9 mouse cellular contexts compared by ENCODE assay signal in the genomic region with DNA sequence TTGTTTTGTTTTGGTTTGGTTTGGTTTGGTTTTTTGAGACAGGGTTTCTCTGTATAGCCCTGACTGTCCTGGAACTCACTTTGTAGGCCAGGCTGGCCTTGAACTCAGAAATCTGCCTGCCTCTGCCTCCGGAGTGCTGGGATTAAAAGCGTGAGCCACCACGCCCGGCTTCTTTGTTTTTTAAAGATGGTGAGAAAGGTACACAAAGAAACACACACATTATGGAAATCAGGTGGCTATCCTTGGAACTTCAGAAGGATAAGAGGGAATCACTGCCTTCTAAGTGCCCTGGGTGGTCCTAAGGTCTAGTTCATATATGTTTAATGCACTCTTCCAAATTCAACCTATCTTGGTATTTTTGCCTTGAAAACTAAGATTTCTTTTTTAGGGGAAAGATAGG. TPM values are rescaled to one million over a fixed set of nuclear protein-coding genes. Genes with fewer than 3 reads are reported as not detected.
DNase-seq lines count a peak whose midpoint lies in the region; ATAC-seq and TF ChIP-seq lines count a peak whose summit lies in the region.
"Not testable (repeated sequence)": the region's sequence is repeated elsewhere in the genome, so short reads cannot be mapped to it uniquely, and the experiment has no call there.
"Had no signal": no experiment of that assay in that cellular context is flagged by ENCODE, and none has a peak within 500 bp of the region (broad histone marks: within the 10 kb centered on the region; RNA-seq: fewer than 3 reads in every experiment).

No protein-coding gene starts in this region.

- not testable (repeated sequence) for H3K36me3 ChIP-seq in forebrain, embryonic 11.5 days (ENCODE audit: control insufficient read depth, insufficient read depth, low read length); forebrain, embryonic 16.5 days (ENCODE audit: control insufficient read depth, insufficient read depth); hindbrain, embryonic 13.5 days; midbrain, embryonic 14.5 days (ENCODE audit: control insufficient read depth, insufficient read depth, low read length); neural tube, embryonic 12.5 days

- H3K9ac ChIP-seq in forebrain, embryonic 11.5 days (ENCODE audit: low read length); forebrain, embryonic 16.5 days (replicated peaks; ENCODE audit: low read depth, low read length); hindbrain, embryonic 13.5 days: not testable (repeated sequence)
- 0 out of 2 replicates have a peak overlapping the region, but pooled peaks have one; percentile 51 for H3K9ac ChIP-seq in midbrain, embryonic 14.5 days (replicated peaks; ENCODE audit: low read length)
- H3K9ac ChIP-seq in neural tube, embryonic 12.5 days: 0 out of 2 replicates have a peak overlapping the region, but pooled peaks have one; percentile 39

- WGBS in forebrain, embryonic 11.5 days: 91% methylated on average over 4 of the region's 4 CpGs
- WGBS in forebrain, embryonic 16.5 days: 88% methylated on average over 4 of the region's 4 CpGs
- WGBS in hindbrain, embryonic 13.5 days: 83% methylated on average over 4 of the region's 4 CpGs
- 83% methylated on average over 4 of the region's 4 CpGs for WGBS in midbrain, embryonic 14.5 days
- 86% methylated on average over 4 of the region's 4 CpGs for WGBS in neural tube, embryonic 12.5 days

- not testable (repeated sequence) for H3K4me3 ChIP-seq in forebrain, embryonic 11.5 days (ENCODE audit: low read depth, low read length); forebrain, embryonic 16.5 days (replicated peaks; ENCODE audit: low read length); hindbrain, embryonic 13.5 days; layer of hippocampus, adult 2 months; midbrain, embryonic 14.5 days (replicated peaks; ENCODE audit: low read depth, low read length); neural tube, embryonic 12.5 days

- H3K4me2 ChIP-seq in forebrain, embryonic 11.5 days (ENCODE audit: low read depth, low read length, severe bottlenecking); forebrain, embryonic 16.5 days (ENCODE audit: low read length); hindbrain, embryonic 13.5 days; neural tube, embryonic 12.5 days (replicated peaks): not testable (repeated sequence)
- peak overlapping the region; percentile 53; the same call in 1 of the 2 replicates for H3K4me2 ChIP-seq in midbrain, embryonic 14.5 days (ENCODE audit: low read length)

- DNase-seq in ES-CJ7 (ENCODE audit: low read depth, low spot score): peak; percentile 77
- DNase-seq in forebrain, embryonic 11.5 days (ENCODE audit: low spot score); layer of hippocampus, adult 2 months (ENCODE audit: low spot score in 2 of 2); midbrain, embryonic 14.5 days: not testable (repeated sequence)

- not testable (repeated sequence) for H3K27me3 ChIP-seq in forebrain, embryonic 11.5 days (ENCODE audit: control insufficient read depth, insufficient read depth, low read length); forebrain, embryonic 16.5 days (replicated peaks; ENCODE audit: control insufficient read depth, insufficient read depth, low read length); hindbrain, embryonic 13.5 days; midbrain, embryonic 14.5 days (ENCODE audit: control insufficient read depth, insufficient read depth, low read length); neural tube, embryonic 12.5 days (replicated peaks)

- peak overlapping the region; percentile 96 for H3K27ac ChIP-seq in forebrain, embryonic 11.5 days (ENCODE audit: low read depth, low read length)
- H3K27ac ChIP-seq in forebrain, embryonic 16.5 days (ENCODE audit: low read length): peak overlapping the region; percentile 94
- peak overlapping the region; percentile 99 for H3K27ac ChIP-seq in hindbrain, embryonic 13.5 days
- peak overlapping the region; percentile 92; the same call in 1 of the 2 replicates for H3K27ac ChIP-seq in layer of hippocampus, adult 2 months
- peak overlapping the region; percentile 98 for H3K27ac ChIP-seq in midbrain, embryonic 14.5 days (replicated peaks; ENCODE audit: low read depth, low read length)
- H3K27ac ChIP-seq in neural tube, embryonic 12.5 days: peak overlapping the region; percentile 78; the same call in 1 of the 2 replicates

- peaks cover 20% of the 10 kb centered on the region for H3K4me1 ChIP-seq in forebrain, embryonic 11.5 days (replicated peaks; ENCODE audit: control insufficient read depth, insufficient read depth, low read length)
- peaks cover 37% of the 10 kb centered on the region for H3K4me1 ChIP-seq in forebrain, embryonic 16.5 days (replicated peaks; ENCODE audit: control insufficient read depth, insufficient read depth, low read length)
- H3K4me1 ChIP-seq in hindbrain, embryonic 13.5 days (replicated peaks): peaks cover 43% of the 10 kb centered on the region
- H3K4me1 ChIP-seq in midbrain, embryonic 14.5 days (ENCODE audit: control insufficient read depth, insufficient read depth, low read length): peaks cover 37% of the 10 kb centered on the region
- H3K4me1 ChIP-seq in neural tube, embryonic 12.5 days: peaks cover 36% of the 10 kb centered on the region

- ATAC-seq in forebrain, embryonic 11.5 days (replicated peaks; ENCODE audit: low FRiP score); forebrain, embryonic 16.5 days; hindbrain, embryonic 13.5 days (ENCODE audit: low FRiP score); midbrain, embryonic 14.5 days (ENCODE audit: low FRiP score, low TSS enrichment); neural tube, embryonic 12.5 days (ENCODE audit: low FRiP score, low read depth): not testable (repeated sequence)

- H3K9me3 ChIP-seq in forebrain, embryonic 11.5 days (ENCODE audit: control insufficient read depth, low read length); forebrain, embryonic 16.5 days (ENCODE audit: control insufficient read depth, low read length); hindbrain, embryonic 13.5 days; midbrain, embryonic 14.5 days (ENCODE audit: control insufficient read depth, low read length); neural tube, embryonic 12.5 days: not testable (repeated sequence)

- not testable (repeated sequence) for TF ChIP-seq CTCF in layer of hippocampus, adult 2 months (conservative IDR thresholded peaks at IDR 0.05)

RNA-seq across cellular contexts. Expression of a gene that starts 3.9 kb away (rescaled TPM):
- polyA plus RNA-seq in forebrain, embryonic 11.5 days (2014; fragmentation: Nextera tagmentation; extraction: Ambion mirVana): 21.6 and 24.4 TPM in 2 replicates
- 34.1 and 35.7 TPM in 2 replicates for polyA plus RNA-seq in forebrain, embryonic 16.5 days (2015; fragmentation: Nextera tagmentation; extraction: Ambion mirVana)
- polyA plus RNA-seq in hindbrain, embryonic 13.5 days (2015; fragmentation: Nextera tagmentation; extraction: Ambion mirVana): 25.4 and 27.1 TPM in 2 replicates
- total RNA-seq in layer of hippocampus, adult 2 months (2021): 10 to 100 TPM; 27.5 to 29.4 TPM
- 27.0 and 29.1 TPM in 2 replicates for polyA plus RNA-seq in midbrain, embryonic 14.5 days (2014; fragmentation: Nextera tagmentation; extraction: Ambion mirVana)
- polyA plus RNA-seq in neural tube, embryonic 12.5 days (2016; fragmentation: Nextera tagmentation; extraction: Ambion mirVana): 26.6 and 29.7 TPM in 2 replicates

RNA-seq across cellular contexts. Expression of a gene that starts 17.0 kb away (rescaled TPM):
- polyA plus RNA-seq in forebrain, embryonic 11.5 days (2014; fragmentation: Nextera tagmentation; extraction: Ambion mirVana): 66.8 and 69.5 TPM in 2 replicates
- 71.6 and 85.9 TPM in 2 replicates for polyA plus RNA-seq in forebrain, embryonic 16.5 days (2015; fragmentation: Nextera tagmentation; extraction: Ambion mirVana)
- 75.9 and 77.3 TPM in 2 replicates for polyA plus RNA-seq in hindbrain, embryonic 13.5 days (2015; fragmentation: Nextera tagmentation; extraction: Ambion mirVana)
- total RNA-seq in layer of hippocampus, adult 2 months (2021): 10 to 100 TPM; 31.8 to 32.4 TPM
- polyA plus RNA-seq in midbrain, embryonic 14.5 days (2014; fragmentation: Nextera tagmentation; extraction: Ambion mirVana): 87.7 and 112 TPM in 2 replicates
- 123 and 125 TPM in 2 replicates for polyA plus RNA-seq in neural tube, embryonic 12.5 days (2016; fragmentation: Nextera tagmentation; extraction: Ambion mirVana)
- polyA plus RNA-seq: G1E had no signal

RNA-seq across cellular contexts. Expression of a gene that starts 51.5 kb away (rescaled TPM):
- 22.5 TPM in 2 replicates for polyA plus RNA-seq in forebrain, embryonic 11.5 days (2014; fragmentation: Nextera tagmentation; extraction: Ambion mirVana)
- polyA plus RNA-seq in forebrain, embryonic 16.5 days (2015; fragmentation: Nextera tagmentation; extraction: Ambion mirVana): 34.3 and 37.2 TPM in 2 replicates
- 29.6 and 36.7 TPM in 2 replicates for polyA plus RNA-seq in hindbrain, embryonic 13.5 days (2015; fragmentation: Nextera tagmentation; extraction: Ambion mirVana)
- total RNA-seq in layer of hippocampus, adult 2 months (2021): 10 to 100 TPM; 45.8 to 49.1 TPM
- 31.2 and 33.4 TPM in 2 replicates for polyA plus RNA-seq in midbrain, embryonic 14.5 days (2014; fragmentation: Nextera tagmentation; extraction: Ambion mirVana)
- polyA plus RNA-seq in neural tube, embryonic 12.5 days (2016; fragmentation: Nextera tagmentation; extraction: Ambion mirVana): 21.4 and 22.0 TPM in 2 replicates
- total RNA-seq: gastrocnemius, adult 8-10 months had no signal
- polyA plus RNA-seq: G1E had no signal
